9 mouse cellular contexts compared by ENCODE assay signal in the genomic region with DNA sequence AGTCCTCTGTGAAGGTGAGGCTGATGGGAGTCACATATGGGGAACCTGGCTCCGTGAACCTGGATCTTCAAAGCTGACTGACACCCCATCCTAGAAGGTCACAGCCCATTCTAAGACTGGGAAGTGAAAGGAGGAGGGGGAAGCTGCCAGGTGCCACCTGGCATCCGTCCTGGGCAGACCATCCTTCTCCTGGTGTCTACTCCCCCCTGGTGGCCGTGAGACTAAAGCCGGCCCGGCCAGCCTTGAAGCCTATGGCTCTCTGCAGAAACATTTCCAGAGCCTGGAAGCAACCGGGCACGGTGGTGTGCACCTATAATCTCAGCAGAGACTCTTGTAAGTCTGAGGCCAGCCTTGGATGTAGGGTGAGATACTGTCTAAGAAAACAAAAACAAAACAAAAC. TPM values are rescaled to one million over a fixed set of nuclear protein-coding genes. Genes with fewer than 3 reads are reported as not detected.
A peak's percentile ranks its signal among the peaks of the same experiment; 100 is the strongest.
DNase-seq lines count a peak whose midpoint lies in the region; ATAC-seq and TF ChIP-seq lines count a peak whose summit lies in the region.
"Had no signal": no experiment of that assay in that cellular context is flagged by ENCODE, and none has a peak within 500 bp of the region (broad histone marks: within the 10 kb centered on the region; RNA-seq: fewer than 3 reads in every experiment).

No protein-coding gene starts in this region.

- H3K27ac ChIP-seq in forebrain, postnatal 0 days (ENCODE audit: low read depth, low read length): no peak overlapping the region
- H3K27ac ChIP-seq in neural tube, embryonic 11.5 days (ENCODE audit: low read depth, low read length): no peak overlapping the region
- H3K27ac ChIP-seq: neural tube, embryonic 13.5 days had no signal

- H3K4me2 ChIP-seq in forebrain, postnatal 0 days (ENCODE audit: low read depth): no peak overlapping the region
- H3K4me2 ChIP-seq in neural tube, embryonic 11.5 days (ENCODE audit: low read depth): no peak overlapping the region
- H3K4me2 ChIP-seq: neural tube, embryonic 13.5 days had no signal

- intact Hi-C loops in gastrocnemius, postnatal 36 days (cut with DNase I): no loop called here

- H3K9ac ChIP-seq in forebrain, postnatal 0 days: no peak overlapping the region
- no peak overlapping the region for H3K9ac ChIP-seq in neural tube, embryonic 11.5 days (ENCODE audit: low read length)
- H3K9ac ChIP-seq: neural tube, embryonic 13.5 days had no signal

- no peaks in the 10 kb centered on the region for H3K36me3 ChIP-seq in forebrain, postnatal 0 days (ENCODE audit: insufficient read depth)
- H3K36me3 ChIP-seq in neural tube, embryonic 11.5 days (ENCODE audit: control insufficient read depth, insufficient read depth, low read length): no peaks in the 10 kb centered on the region
- H3K36me3 ChIP-seq: neural tube, embryonic 13.5 days had no signal

- peak; percentile 85 for TF ChIP-seq CTCF in forebrain, postnatal 0 days (IDR thresholded peaks at IDR 0.05; ENCODE audit: low read depth)

- no peaks in the 10 kb centered on the region for H3K4me1 ChIP-seq in forebrain, postnatal 0 days (ENCODE audit: insufficient read depth)
- no peaks in the 10 kb centered on the region for H3K4me1 ChIP-seq in neural tube, embryonic 11.5 days (ENCODE audit: control insufficient read depth, insufficient read depth, low read length)
- H3K4me1 ChIP-seq: neural tube, embryonic 13.5 days had no signal

- 20% methylated on average over 7 of the region's 7 CpGs for WGBS in forebrain, postnatal 0 days
- 30% methylated on average over 7 of the region's 7 CpGs for WGBS in neural tube, embryonic 11.5 days

- 0 out of 2 replicates have a peak, but pooled peaks have one; percentile 61 for ATAC-seq in forebrain, postnatal 0 days
- ATAC-seq in neural tube, embryonic 11.5 days (ENCODE audit: insufficient read depth, low FRiP score, low TSS enrichment): no peak

- no peaks in the 10 kb centered on the region for H3K27me3 ChIP-seq in forebrain, postnatal 0 days (ENCODE audit: insufficient read depth, low read length)
- H3K27me3 ChIP-seq in neural tube, embryonic 11.5 days (ENCODE audit: control insufficient read depth, insufficient read depth, low read length): no peaks in the 10 kb centered on the region
- H3K27me3 ChIP-seq: neural tube, embryonic 13.5 days had no signal

- H3K4me3 ChIP-seq in forebrain, postnatal 0 days (ENCODE audit: low read depth, low read length): no peak overlapping the region
- no peak overlapping the region for H3K4me3 ChIP-seq in neural tube, embryonic 11.5 days (ENCODE audit: low read depth, low read length)
- H3K4me3 ChIP-seq: neural tube, embryonic 13.5 days had no signal

- H3K9me3 ChIP-seq in forebrain, postnatal 0 days (ENCODE audit: low read length): no peaks in the 10 kb centered on the region
- no peaks in the 10 kb centered on the region for H3K9me3 ChIP-seq in neural tube, embryonic 11.5 days (ENCODE audit: control insufficient read depth, low read length)
- H3K9me3 ChIP-seq: neural tube, embryonic 13.5 days had no signal

- DNase-seq in gastrocnemius, postnatal 10 days: peak; percentile 50
- no peak for DNase-seq in gastrocnemius, postnatal 36 days
- peak; percentile 5 to 7 for DNase-seq in B cell, adult 2 months
- peak; percentile 22 for DNase-seq in cerebellum, adult 11-12 months
- peak; percentile 75 for DNase-seq in forebrain, postnatal 0 days
- DNase-seq in kidney, postnatal 25 days: peak; percentile 55 to 61
- peak; percentile 66 for DNase-seq in neural tube, embryonic 11.5 days (ENCODE audit: low spot score)
- peak; percentile 41 to 49 for DNase-seq in urinary bladder, postnatal 36 days (ENCODE audit: low spot score in 2 of 2)

RNA-seq across cellular contexts. Expression of a gene that starts 9.0 kb away (rescaled TPM):
- total RNA-seq in gastrocnemius, postnatal 10 days (2021): 10 to 100 TPM; 22.0 to 23.2 TPM
- total RNA-seq in gastrocnemius, postnatal 36 days (2021): 10 to 100 TPM in 1 of 2 experiments, 1 to 10 TPM in 1; 9.9 to 13.7 TPM
- 53.9 and 57.1 TPM in 2 replicates for total RNA-seq in forebrain, postnatal 0 days (2014; rRNA removed)
- 67.4 and 78.2 TPM in 2 replicates for polyA plus RNA-seq in forebrain, postnatal 0 days (2015; fragmentation: Nextera tagmentation; extraction: Ambion mirVana)
- polyA plus RNA-seq in neural tube, embryonic 11.5 days (2014; fragmentation: Nextera tagmentation; extraction: Ambion mirVana): 24.2 and 27.3 TPM in 2 replicates

RNA-seq across cellular contexts. Expression of a gene that starts 15.9 kb away (rescaled TPM):
- total RNA-seq in gastrocnemius, postnatal 10 days (2021): 10 to 100 TPM; 22.7 to 23.9 TPM
- 10 to 100 TPM in 1 of 2 experiments, 1 to 10 TPM in 1; 7.8 to 12.1 TPM for total RNA-seq in gastrocnemius, postnatal 36 days (2021)
- 61.9 and 64.6 TPM in 2 replicates for total RNA-seq in forebrain, postnatal 0 days (2014; rRNA removed)
- 46.1 and 49.3 TPM in 2 replicates for polyA plus RNA-seq in forebrain, postnatal 0 days (2015; fragmentation: Nextera tagmentation; extraction: Ambion mirVana)
- 12.3 and 13.3 TPM in 2 replicates for polyA plus RNA-seq in neural tube, embryonic 11.5 days (2014; fragmentation: Nextera tagmentation; extraction: Ambion mirVana)

RNA-seq across cellular contexts. Expression of a gene that starts 21.6 kb away (rescaled TPM):
- 10 to 100 TPM; 23.3 to 23.8 TPM for total RNA-seq in gastrocnemius, postnatal 10 days (2021)
- total RNA-seq in gastrocnemius, postnatal 36 days (2021): 10 to 100 TPM in 1 of 2 experiments, 1 to 10 TPM in 1; 8.9 to 13.5 TPM
- total RNA-seq in forebrain, postnatal 0 days (2014; rRNA removed): 47.7 and 53.1 TPM in 2 replicates
- polyA plus RNA-seq in forebrain, postnatal 0 days (2015; fragmentation: Nextera tagmentation; extraction: Ambion mirVana): 42.2 and 43.5 TPM in 2 replicates
- polyA plus RNA-seq in neural tube, embryonic 11.5 days (2014; fragmentation: Nextera tagmentation; extraction: Ambion mirVana): 11.8 and 13.8 TPM in 2 replicates

RNA-seq across cellular contexts. Expression of a gene that starts 41.2 kb away (rescaled TPM):
- total RNA-seq in gastrocnemius, postnatal 10 days (2021): 1 to 10 TPM; 4.6 to 5.4 TPM
- under 1 TPM; 0.87 to 0.94 TPM for total RNA-seq in gastrocnemius, postnatal 36 days (2021)
- total RNA-seq in forebrain, postnatal 0 days (2014; rRNA removed): 79.9 and 85.6 TPM in 2 replicates
- 9.2 and 10.8 TPM in 2 replicates for polyA plus RNA-seq in forebrain, postnatal 0 days (2015; fragmentation: Nextera tagmentation; extraction: Ambion mirVana)
- polyA plus RNA-seq in neural tube, embryonic 11.5 days (2014; fragmentation: Nextera tagmentation; extraction: Ambion mirVana): 20.4 and 21.0 TPM in 2 replicates

Comparison
In these comparisons a context has a peak if more than half of its experiments do, and no peak if none do; other contexts are left out.
1. DNase-seq: peak in gastrocnemius, postnatal 10 days (single experiment), B cell, adult 2 months (2 of 2), cerebellum, adult 11-12 months (single experiment), forebrain, postnatal 0 days (single experiment), kidney, postnatal 25 days (2 of 2), neural tube, embryonic 11.5 days (single experiment) and urinary bladder, postnatal 36 days (2 of 2); none in gastrocnemius, postnatal 36 days (0 of 2).